Mouse (Mus musculus): ENCODE data around the gene Zfp512b.

GRCm38 (mm10) chr2:181570921-181571595 is 21.5 kb downstream of the Zfp512b start:
- TF ChIP-seq CTCF (IDR thresholded peaks at IDR 0.05; ENCODE audit: borderline replicate concordance, extremely low read depth, insufficient read depth, insufficient read length): no peak
- no peak for TF ChIP-seq POLR2A (IDR thresholded peaks at IDR 0.05; ENCODE audit: borderline replicate concordance, extremely low read depth, insufficient read depth, insufficient read length, poor library complexity, severe bottlenecking)
